Mouse (Mus musculus) kidney, postnatal 10 days (tissue): ENCODE data around the gene Tmprss2.

Source experiments
- DNase-seq: peaks from one replicate; pipeline ENCODE4 v3.0.0; 2021; ENCODE audit warnings: mixed read lengths

Tmprss2 gene

DNA sequence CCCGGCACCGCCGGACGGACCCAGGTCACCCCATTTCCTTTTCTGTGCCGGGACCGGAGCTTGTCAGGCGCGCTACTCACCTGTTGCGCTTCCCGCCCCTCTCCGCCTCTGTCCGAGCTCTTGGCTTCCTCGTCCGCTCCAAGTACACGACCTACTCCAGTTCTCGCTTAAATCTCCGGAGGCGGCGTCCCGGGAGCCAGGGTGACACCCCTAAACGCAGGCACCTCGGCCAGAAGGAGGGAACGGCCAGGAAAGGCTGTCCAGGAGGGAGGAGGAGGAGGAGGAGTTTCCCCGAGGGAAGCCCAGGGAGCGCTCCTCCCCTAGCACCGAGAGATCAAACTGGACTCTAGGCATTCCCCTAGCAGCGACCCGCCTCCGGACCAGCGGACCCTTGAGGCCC is at the start of gene Tmprss2:
Tmprss2 (minus strand) TSS at position 257 of the 400 bp plus-strand sequence.
- DNase-seq, result peak; percentile 82

DNA sequence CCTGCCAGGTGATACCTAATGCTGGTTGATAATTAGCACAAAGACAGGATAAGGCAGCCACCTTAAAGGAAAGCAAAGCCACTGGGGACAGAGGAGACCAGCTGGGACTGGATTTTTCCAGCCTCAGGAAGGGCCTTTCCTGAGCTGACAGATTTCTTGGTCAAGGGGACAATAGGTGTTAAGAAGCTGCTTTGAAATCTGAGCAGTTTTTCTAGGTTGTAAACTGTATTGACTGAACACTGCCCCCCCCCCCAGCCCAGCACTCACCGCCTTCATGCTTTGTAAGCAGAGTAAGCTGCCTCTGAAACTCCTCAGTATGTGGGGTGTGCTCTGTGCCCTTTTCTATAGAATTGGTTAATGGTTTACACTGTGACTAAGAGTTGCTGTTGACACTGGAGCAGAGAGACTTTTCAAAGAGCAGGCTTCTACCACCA is 48.2 kb upstream of the Tmprss2 start:
- peak; percentile 65 for DNase-seq

DNA sequence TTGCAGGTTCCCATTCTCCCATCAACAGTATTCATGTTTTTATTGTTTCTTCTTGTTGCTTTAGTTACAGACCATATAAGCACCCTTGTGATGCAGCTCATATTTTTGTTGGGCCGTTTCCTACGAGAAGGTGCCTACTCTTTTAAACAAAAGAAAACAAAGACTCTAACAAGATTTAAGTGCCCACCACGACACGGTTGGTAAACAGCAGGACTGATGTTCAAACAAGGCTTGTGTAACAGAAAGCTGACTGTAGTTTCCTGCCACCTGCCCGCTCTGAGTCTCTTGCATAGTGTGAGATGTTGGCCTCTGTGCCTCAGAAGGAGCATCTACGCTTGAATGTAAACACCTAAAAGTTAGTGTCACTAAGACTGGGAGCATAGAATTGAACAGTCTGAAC is 47.5 kb upstream of the Tmprss2 start:
- no peak for DNase-seq

DNA sequence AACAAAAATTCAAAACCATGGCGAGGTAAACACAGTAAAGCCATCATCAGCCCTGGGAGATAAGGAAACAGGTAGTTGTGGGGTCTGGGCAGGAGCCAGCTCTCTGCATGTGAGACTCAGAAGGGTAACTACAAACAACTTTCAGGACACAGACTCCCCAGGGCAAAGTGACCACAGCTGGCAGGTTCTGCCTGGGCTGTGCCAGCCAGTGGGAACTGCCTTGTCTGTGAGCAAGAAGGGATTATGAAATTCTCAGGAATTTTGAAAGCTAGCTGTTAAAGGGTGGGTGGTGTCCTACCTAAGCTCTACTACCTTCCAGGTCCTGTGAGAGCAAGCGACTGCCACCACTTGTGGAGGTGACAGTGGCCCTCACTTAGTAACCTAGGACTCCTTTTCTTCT is 44.8 kb upstream of the Tmprss2 start:
- peak; percentile 51 for DNase-seq

DNA sequence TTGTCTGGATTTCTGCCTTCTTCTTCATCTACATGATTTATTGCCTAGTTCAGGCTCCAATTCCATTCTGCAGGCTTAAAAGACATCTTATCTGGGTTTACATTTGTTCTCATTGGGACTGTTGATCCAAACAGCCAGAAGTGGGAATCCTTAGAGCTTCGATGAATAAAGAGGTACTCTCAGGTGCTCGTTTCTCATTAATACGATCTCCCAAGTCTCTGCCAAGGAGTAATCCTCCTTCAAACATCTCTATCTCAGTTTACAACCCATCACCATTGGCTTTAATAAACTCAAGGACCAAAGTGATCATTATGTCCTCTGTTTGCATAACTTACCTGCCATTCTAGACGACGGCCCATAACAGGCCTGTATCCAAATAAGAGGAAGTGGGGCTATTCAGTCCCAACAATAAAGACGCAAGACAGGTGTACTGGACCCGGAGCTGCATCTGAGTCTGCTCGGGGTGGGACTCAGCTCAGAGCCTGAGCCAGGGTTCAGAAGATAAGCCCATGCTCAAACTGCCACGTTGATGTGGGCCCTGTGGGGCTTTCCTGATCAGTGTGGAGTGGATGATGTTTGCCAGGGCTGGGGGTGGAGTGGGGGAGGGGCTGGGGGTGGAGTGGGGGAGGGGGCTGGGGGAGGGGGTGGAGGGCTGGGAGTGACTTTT is 38.7 kb upstream of the Tmprss2 start:
- DNase-seq, result no peak

DNA sequence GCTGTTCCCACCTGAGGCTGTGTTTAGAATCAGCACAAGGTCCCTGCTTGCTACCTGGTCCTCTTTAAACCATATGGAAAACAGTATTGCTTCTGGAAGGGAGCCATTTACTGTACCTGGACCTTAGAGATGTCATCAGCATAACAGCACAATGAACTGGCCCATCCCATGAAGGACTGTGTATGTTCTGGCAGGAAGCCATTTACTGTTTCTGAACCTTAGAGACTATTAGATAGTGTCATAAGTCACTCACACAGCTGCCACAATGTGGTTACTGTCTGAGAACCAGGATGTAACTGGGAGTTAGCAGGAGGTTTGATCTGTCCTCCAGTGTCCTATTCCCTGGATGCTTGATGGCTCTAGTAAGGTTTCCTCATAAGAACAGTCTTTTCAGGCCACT is 33.7 kb upstream of the Tmprss2 start:
- DNase-seq, result no peak

DNA sequence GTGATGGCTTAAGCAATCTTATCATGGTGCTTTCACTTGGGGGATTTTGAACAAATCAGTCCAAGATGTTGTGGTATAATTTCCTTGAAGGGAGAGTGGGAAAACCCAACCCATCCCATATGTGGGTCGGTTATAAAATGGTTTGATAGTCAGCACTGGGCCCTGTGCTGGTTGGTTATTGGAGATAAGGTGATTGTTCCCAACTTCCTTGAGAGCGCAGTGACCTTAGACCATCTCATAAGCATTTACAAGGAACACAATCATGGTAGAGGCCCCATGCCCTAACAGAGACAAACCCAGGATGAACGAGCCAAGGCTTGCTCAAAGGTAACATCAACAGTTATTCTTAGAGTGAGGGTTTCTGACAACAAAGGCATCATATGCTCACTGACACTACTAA is 28.6 kb upstream of the Tmprss2 start:
- DNase-seq, result no peak

DNA sequence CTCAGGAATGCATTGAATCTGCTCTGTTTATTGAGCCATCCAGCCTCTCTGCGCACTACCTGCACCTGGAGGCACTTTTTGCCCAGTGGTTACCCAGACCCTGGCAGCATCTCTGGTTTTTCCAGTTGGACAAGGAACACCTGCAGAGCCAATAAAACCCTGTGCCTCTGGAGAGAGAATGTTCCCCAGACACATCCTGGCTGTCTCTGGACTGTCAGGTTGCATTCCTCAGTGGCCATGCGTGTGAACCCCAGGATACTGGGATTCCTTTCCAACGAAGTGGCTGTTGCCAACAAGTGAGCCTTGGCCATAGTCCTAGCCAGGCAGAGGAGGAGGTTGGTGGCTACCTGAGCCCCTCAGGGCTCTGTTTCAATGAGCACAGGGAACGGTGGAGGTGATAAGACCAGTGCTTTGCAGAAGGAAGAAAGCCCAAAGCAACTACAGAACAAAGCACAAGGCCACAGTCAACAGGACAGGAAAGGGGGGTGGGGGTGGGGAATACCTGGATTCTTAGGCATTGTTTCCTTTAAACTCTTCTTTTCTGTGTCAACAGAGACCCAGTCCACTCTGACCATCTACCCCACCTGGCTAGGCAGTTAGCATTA is 22.0 kb upstream of the Tmprss2 start:
- peak; percentile 40 for DNase-seq

DNA sequence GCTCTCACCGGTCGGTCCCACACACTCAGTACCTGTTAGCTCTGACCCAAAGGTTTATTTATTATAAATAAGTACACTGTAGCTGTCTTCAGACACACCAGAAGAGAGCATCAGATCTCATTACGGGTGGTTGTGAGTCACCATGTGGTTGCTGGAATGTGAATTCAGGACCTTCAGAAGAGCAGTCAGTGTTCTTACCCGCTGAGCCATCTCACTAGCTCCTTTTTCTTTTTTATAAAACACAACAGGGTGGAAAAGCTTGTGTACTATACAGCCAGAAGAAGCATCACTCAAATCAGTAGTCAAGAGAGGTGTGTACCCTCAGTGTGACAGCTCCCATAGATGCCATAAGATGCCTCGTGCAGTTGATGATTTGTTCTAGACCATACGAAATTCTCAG is 12.2 kb upstream of the Tmprss2 start:
- no peak for DNase-seq

DNA sequence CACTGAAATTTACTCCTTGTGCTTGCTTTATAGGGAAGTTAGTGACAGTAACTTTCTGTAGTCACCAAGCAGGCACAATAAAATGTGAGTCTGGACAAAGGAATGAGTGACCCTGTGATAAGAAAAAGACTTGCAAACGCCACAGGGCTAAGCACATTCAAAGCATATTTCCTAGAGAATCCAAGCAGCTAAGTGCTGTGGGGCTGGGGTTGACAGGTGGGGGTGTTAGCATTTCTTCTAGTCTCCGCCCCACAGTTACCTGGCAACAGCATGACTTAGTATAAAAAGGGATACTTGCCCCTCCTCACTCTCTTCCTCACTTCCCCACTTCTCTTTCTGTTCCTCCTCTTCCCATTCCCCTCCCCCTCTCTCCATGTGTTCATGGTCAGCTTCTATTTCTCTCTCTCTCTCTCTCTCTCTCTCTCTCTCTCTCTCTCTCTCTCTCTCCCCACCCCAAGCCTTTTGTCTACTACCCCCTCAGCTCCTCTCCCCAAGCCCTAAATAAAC is 11.4 kb upstream of the Tmprss2 start:
- DNase-seq, result no peak

DNA sequence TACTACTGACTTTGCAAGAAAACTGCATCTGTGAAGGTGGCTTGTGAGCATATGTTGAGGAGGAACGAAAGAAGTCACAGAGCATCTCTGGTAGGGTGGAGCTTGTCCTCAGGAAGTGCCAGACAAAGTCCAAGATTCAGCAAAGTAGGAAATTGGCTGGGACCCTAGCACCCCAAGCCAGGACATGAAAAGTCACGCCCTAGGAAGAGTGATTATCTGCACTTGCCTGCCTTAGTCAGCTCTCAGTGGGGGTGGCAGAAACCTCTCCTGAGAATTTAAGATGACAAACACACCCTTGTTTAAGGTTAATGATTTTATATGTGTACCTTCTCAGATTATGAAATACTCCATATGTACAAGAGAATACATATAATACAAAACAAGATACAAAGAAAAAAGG is 7.3 kb upstream of the Tmprss2 start:
- no peak for DNase-seq

DNA sequence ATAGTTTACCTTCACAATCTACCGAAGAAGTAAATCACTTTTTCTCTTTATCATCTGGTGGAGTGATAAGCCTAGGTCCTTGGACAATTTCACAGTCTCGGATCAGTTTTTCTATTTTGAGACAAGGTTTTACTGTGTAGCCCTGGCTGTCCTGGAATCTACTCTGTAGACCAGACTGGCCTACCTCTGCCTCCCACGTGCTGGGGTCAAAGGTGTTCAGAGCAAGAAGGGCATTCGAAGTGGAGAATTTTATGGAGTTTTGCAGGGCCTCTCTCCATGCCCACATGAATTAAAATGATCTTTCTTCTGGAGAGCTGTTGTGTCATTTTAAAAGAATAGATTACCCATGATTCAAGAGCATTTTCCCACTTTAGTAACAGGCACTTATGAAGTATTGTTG is 1.0 kb upstream of the Tmprss2 start:
- peak; percentile 19 for DNase-seq

DNA sequence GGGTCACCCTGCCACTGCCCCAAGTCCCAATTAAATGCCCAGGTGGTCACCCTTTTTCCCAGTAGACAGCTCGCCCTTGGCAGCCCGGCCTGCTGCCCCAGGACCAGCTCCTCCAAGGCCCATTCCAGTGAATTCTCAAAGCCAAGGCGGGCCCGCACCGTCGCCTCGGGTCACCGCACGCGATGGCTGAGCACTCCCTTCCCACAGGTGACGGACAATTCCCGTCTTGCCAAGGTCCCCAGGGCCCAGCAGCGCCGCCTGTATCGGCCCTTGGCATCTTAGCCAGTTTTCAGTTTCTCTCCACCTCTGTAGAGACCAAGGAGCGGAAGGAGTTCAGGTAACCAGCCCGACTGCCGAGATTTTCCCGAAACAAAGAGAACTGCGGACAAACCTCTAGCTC is 749 bp downstream of the Tmprss2 start:
- peak; percentile 58 for DNase-seq

DNA sequence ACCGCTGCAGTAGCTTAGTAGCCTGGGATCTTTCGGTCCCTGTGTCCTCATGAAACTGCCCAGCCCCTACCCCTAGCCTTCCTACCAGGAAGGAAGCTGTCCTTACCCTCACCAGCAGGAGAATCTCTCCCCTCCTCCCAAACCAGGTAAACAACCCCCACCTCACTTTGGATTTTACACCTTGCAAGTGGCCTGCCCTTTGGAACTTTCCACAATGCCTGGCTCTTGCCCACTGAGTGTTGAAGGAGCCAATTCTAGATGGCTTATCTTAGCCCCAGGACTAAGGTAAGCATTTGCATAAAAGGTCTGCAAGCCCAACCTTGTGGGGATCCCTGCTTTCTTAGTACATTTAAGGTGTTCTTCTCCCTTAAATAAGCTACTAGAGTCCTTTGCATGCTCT is 1.3 kb downstream of the Tmprss2 start:
- peak; percentile 47 for DNase-seq

DNA sequence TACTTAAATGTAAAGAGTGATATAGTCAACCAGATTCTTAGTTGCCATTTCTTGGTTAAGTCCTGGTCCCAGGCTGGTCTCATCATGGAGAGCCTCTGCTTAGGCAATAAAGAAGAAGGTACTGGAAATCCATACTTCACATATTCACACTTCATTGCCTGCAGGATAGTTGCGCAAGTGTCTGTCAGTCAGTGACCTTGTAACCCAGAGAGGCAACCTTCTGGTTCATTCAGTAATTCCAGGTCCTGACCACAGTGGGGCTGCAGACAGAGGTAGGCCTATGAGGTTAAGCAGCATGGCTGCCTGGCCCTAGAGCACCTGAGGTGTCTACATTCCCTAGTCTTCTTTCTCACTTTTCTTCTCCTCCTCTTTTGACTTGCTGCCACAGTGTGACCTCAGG is 3.0 kb downstream of the Tmprss2 start:
- no peak for DNase-seq

DNA sequence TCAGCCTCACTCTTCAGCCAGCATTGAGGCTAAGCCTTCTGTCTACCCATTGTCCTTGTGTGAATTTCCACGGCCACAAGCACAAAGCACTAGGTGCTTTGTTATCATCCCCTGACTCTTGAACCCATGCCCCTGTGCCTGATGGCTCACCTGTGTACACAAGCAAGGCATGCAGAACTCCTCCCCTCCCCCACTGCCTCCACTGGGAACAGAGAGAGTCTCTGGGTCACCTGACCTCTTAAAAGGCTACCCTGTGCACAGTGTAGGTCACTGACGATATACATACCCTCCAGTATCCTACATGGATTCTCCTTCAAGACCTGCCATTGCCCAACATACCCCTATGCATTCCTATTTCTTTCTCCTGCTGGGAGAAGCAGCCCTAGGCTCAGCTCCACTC is 4.2 kb downstream of the Tmprss2 start:
- peak; percentile 40 for DNase-seq

DNA sequence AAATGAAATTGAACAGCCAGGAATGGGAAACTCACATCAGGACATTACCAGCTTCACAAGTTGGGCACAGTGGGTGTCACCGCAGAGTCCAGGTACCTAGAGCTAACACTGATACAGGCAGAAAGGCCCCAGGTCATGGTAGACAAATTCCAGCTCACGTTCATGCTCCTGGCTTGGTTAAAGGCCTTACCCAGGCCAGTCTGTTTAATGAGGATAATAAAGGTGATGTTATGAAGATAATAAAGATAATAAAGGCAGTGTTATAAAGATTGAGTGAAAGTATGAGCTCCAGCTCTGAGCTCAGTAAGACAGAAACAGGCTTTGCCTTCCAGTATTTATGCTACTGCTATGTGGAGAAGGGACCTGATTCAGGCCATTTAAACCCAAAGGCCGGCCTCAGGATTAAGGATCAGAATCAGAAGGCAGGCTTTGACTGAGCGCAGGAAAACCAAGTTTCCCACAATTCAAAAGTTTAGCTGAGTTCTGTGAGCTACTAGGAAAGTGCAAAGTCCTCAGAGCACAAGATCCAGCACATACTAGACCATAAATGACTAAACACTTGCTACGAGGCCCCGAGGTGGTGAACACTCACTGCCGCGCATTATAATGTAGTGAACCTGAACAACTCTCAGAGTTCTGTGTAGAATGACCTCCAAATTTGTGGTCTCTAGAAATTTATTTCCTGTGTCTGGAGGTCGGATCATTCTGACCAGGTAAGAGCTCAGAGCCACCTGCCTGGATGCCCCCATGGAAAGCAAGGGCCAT is 4.9 kb downstream of the Tmprss2 start:
- DNase-seq, result peak; percentile 51

DNA sequence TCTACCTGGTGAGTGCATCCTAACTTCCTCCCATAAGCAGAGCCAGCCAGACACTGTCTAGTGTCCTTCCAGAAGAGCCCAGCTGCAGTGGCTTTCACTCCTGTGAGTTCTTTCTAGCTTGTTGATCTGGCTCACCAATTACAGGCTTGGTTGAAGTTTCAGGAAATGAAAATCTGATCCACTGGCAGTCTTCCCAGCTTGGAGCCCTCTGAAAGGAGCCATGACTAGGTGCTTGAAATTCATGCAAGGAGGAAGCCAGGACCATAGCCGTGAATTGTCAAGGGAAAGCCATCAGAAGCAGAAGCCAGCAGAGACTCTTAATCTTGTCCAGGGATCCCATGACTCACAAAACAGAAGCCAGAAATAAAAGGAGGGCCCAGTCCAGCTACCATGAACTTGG is 8.7 kb downstream of the Tmprss2 start:
- DNase-seq, result peak; percentile 59

DNA sequence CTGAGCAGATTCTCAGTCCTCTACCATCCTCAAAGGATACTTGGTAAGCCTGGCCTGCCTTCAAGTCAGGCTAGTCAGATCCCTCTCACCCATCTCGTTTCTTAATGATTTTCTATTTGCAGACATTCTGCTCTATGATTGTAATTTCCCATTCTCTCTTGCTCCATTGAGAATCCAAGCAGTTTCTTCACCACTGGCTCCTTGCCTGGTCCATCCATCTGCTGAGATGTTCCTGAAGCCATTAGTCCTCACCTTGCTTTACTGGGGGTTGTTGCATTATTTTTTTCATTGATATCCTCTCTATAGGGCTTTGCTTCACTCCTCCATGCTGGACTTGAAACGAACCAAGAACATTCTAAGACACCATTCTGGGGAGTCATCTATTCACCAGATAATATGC is 10.4 kb downstream of the Tmprss2 start:
- DNase-seq, result no peak

DNA sequence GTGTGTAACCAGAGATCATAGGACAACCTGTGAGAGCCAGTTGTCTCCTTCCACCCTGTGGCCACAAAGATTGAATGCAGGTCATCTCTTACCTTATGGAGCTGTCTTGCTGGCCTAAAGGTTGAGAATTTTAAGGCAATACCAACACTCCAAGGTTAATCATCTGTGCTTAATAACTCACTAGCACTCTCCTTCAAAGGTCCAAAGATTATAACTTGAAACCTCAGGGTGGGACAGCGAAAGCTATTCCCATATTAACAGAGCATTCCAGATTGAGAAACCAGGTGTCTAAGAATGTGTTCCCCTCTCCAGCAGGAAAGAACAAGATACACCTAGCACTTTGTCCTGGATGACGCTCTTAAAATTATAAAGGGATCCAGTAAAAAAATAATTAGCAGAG is 12.9 kb downstream of the Tmprss2 start:
- DNase-seq, result no peak

DNA sequence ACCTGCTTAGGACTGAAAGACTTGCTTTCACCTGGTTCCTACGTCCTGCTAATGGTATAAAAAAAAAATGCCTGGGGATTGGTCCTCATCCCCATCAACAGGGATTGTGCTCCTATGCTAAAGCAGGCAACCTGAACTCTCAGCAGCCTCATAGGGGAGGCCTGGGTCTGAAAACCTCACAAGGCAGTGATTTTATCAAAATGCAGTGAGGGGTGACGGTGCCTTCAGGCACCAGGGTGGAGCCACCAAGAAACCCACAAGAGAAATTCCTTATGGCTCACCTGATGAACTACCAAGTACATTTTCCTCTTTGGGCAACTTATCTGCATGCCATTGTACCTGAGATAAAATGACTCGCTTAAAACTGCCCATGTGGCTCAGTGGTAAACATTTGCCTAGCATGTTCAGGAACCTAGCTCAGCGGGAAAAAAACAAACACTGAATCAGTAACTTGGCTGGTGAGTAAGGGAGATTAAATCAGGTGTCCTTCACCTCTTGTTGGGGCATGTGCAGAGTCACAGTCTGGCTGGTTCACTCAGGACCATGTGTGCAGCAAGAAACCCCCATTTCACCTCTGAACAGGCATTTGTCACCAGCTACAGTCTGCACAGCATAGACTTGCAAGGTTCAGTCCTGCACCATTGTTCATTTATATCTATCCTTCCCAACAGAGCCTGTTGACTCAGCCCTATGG is 17.0 kb downstream of the Tmprss2 start:
- peak; percentile 21 for DNase-seq

DNA sequence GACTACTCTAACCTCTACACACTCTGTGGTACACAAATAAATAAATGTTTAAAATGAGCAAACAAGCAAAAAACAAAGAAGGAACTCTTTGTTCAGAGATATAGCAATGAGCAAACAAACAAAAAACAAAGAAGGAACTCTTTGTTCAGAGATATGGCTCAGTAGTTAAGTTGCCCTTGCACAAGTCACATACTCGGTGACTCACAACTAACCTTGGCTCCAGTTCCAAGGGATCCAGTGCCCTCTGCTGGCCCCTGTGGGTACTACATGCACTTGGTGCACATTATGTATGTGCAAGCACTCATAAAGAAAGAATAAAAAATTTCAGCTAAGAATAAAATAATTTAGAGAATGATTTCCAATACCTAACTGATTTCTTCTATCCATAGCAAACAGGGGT is 17.9 kb downstream of the Tmprss2 start:
- peak; percentile 91 for DNase-seq

DNA sequence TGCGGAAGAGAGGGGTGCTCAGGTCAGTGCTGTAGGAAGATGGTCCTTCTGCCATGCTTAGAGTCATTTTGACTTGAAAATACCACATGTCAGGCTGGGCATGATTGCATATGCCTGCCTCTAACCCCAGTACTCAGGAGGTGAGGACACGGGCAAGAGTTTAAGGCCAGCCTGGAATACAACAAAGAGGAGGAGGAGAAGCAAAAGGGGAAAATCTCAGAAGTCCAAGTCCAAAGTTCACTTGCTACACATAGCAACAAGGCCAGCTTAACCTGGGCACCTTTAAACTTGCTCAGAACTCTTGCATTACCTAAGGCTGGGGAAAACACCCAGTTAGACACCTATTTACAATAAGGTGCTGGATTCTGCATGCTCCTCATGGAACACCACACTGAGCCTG is 19.5 kb downstream of the Tmprss2 start:
- DNase-seq, result no peak
